Mouse (Mus musculus) heart, postnatal 10 days (tissue): ENCODE measurements around the gene Eps8. TPM values are rescaled to one million over a fixed set of nuclear protein-coding genes. Genes with fewer than 3 reads are reported as not detected.

Experiments
- DNase-seq, 2 experiments: peaks; one replicate each; pipeline ENCODE4 v3.0.0; 2021
- intact Hi-C: fragments of 180-260 bp; cut with DNase I; formaldehyde crosslinking; loops from one replicate; pipeline ENCODE4 v1.15.1; 2025
- total RNA-seq, 2 experiments: library from RNA; stranded (reverse); gene quantifications; 2 replicates each; pipeline ENCODE4 v1.2.3; 2021

Eps8 gene
- 10 to 100 TPM; 20.4 to 25.2 TPM for total RNA-seq

GRCm38 (mm10) chr6:137654776-137655175, at the start of gene Eps8:
Gene Eps8 (minus strand): TSS chr6:137654876.
- intact Hi-C loops: no loop called here

GRCm38 (mm10) chr6:137703431-137703830, 48.8 kb upstream of the Eps8 start:
- intact Hi-C loops: no loop called here
- no peak for DNase-seq

More at GRCm38 (mm10) chr6:137654776-137655175, at the start of gene Eps8:
- DNase-seq: no peak

GRCm38 (mm10) chr6:137702918-137703317, 48.2 kb upstream of the Eps8 start:
- DNase-seq: peak; percentile 63 to 69
- intact Hi-C loops: no loop called here

GRCm38 (mm10) chr6:137702186-137702585, 47.5 kb upstream of the Eps8 start:
- intact Hi-C loops: no loop called here

GRCm38 (mm10) chr6:137699434-137699833, 44.8 kb upstream of the Eps8 start:
- no peak for DNase-seq
- intact Hi-C loops: no loop called here

More at GRCm38 (mm10) chr6:137702186-137702585, 47.5 kb upstream of the Eps8 start:
- no peak for DNase-seq

GRCm38 (mm10) chr6:137696445-137697204, 41.9 kb upstream of the Eps8 start:
- intact Hi-C loops: no loop called here
- peak in 1 of 2 experiments; percentile 17 for DNase-seq

- intact Hi-C loops: no loop called here
- no peak for DNase-seq
Observed at GRCm38 (mm10) chr6:137695046-137695445, 40.4 kb upstream of the Eps8 start.

- DNase-seq: no peak
- intact Hi-C loops: no loop called here
Observed at GRCm38 (mm10) chr6:137694310-137694709, 39.6 kb upstream of the Eps8 start.

GRCm38 (mm10) chr6:137690550-137691119, 36.0 kb upstream of the Eps8 start:
- peak; percentile 51 to 53 for DNase-seq
- intact Hi-C loops: no loop called here

- no peak for DNase-seq
- intact Hi-C loops: no loop called here
Observed at GRCm38 (mm10) chr6:137688506-137689105, 33.9 kb upstream of the Eps8 start.

- DNase-seq: no peak
- intact Hi-C loops: no loop called here
Observed at GRCm38 (mm10) chr6:137688079-137688478, 33.4 kb upstream of the Eps8 start.

GRCm38 (mm10) chr6:137687667-137688066, 33.0 kb upstream of the Eps8 start:
- intact Hi-C loops: no loop called here
- no peak for DNase-seq

GRCm38 (mm10) chr6:137682629-137683028, 28.0 kb upstream of the Eps8 start:
- intact Hi-C loops: no loop called here
- DNase-seq: no peak

GRCm38 (mm10) chr6:137681000-137681399, 26.3 kb upstream of the Eps8 start:
- DNase-seq: no peak
- intact Hi-C loops: no loop called here

GRCm38 (mm10) chr6:137676581-137676980, 21.9 kb upstream of the Eps8 start:
- peak in 1 of 2 experiments; percentile 22 for DNase-seq
- intact Hi-C loops: no loop called here

- DNase-seq: no peak
- intact Hi-C loops: no loop called here
Observed at GRCm38 (mm10) chr6:137675556-137675955, 20.9 kb upstream of the Eps8 start.

- no peak for DNase-seq
- intact Hi-C loops: no loop called here
Observed at GRCm38 (mm10) chr6:137673301-137673700, 18.6 kb upstream of the Eps8 start.

GRCm38 (mm10) chr6:137671561-137671960, 16.9 kb upstream of the Eps8 start:
- intact Hi-C loops: no loop called here

GRCm38 (mm10) chr6:137670820-137671219, 16.1 kb upstream of the Eps8 start:
- DNase-seq: no peak
- intact Hi-C loops: no loop called here

More at GRCm38 (mm10) chr6:137671561-137671960, 16.9 kb upstream of the Eps8 start:
- no peak for DNase-seq

- no peak for DNase-seq
- intact Hi-C loops: no loop called here
Observed at GRCm38 (mm10) chr6:137669876-137670275, 15.2 kb upstream of the Eps8 start.

GRCm38 (mm10) chr6:137669433-137669832, 14.8 kb upstream of the Eps8 start:
- intact Hi-C loops: no loop called here

GRCm38 (mm10) chr6:137668331-137668730, 13.7 kb upstream of the Eps8 start:
- no peak for DNase-seq
- intact Hi-C loops: no loop called here

More at GRCm38 (mm10) chr6:137669433-137669832, 14.8 kb upstream of the Eps8 start:
- DNase-seq: no peak
